Mouse (Mus musculus) liver, embryonic 16.5 days (tissue): Measurements from ENCODE around the gene Xntrpc. TPM values are rescaled to one million over a fixed set of nuclear protein-coding genes. Genes with fewer than 3 reads are reported as not detected.

Experiments
- ATAC-seq: fragments of 200-750 bp; cut with Nextera tagmentation; 2 replicates; pipeline ENCODE4 v1.8.0; 2017; ENCODE audit warnings: low read depth, mild to moderate bottlenecking, moderate number of reproducible peaks, moderate library complexity
- H3K27ac ChIP-seq: fragments of 300-500 bp; sonication (generic); 2 replicates; pipeline ENCODE4 v1.5.1; 2014; ENCODE audit warnings: mild to moderate bottlenecking, low read length
- H3K27me3 ChIP-seq: fragments of 300-500 bp; sonication (generic); 2 replicates; pipeline ENCODE4 v1.6.1; 2014; ENCODE audit warnings: low read depth, low read length, mixed read lengths; ENCODE audit not compliant: control insufficient read depth, insufficient read depth
- H3K36me3 ChIP-seq: fragments of 300-500 bp; sonication (generic); 2 replicates; pipeline ENCODE4 v1.6.1; 2014; ENCODE audit warnings: mild to moderate bottlenecking; ENCODE audit not compliant: control insufficient read depth, insufficient read depth
- H3K4me1 ChIP-seq: fragments of 300-500 bp; sonication (generic); 2 replicates; pipeline ENCODE4 v1.6.1; 2014; ENCODE audit warnings: low read depth, low read length, mixed read lengths; ENCODE audit not compliant: control insufficient read depth
- H3K4me2 ChIP-seq: fragments of 300-500 bp; sonication (generic); 2 replicates; pipeline ENCODE4 v1.6.1; 2014; ENCODE audit warnings: low read depth, low read length, mixed read lengths
- H3K4me3 ChIP-seq: fragments of 300-500 bp; sonication (generic); 2 replicates; pipeline ENCODE4 v1.5.1; 2014; ENCODE audit warnings: low read depth, mild to moderate bottlenecking, low read length
- H3K9ac ChIP-seq: fragments of 300-500 bp; sonication (generic); 2 replicates; pipeline ENCODE4 v1.6.1; 2014; ENCODE audit warnings: low read depth, low read length
- H3K9me3 ChIP-seq: fragments of 300-500 bp; sonication (generic); replicated peaks from 2 replicates; pipeline ENCODE4 v1.6.1; 2016; ENCODE audit warnings: low read length; ENCODE audit not compliant: control insufficient read depth
- WGBS: fragments of 180-500 bp; shearing (Covaris S2); extraction: QIAGEN DNeasy Blood & Tissue Kit; methylation state at CpG from one replicate; pipeline ENCODE4 v1.1.7; 2014; ENCODE audit not compliant: insufficient replicate concordance; 5-methylcytosine and 5-hydroxymethylcytosine counted together
- polyA plus RNA-seq: library from polyadenylated mRNA; unstranded; fragments of >200 nt; fragmentation: Nextera tagmentation; extraction: Ambion mirVana; gene quantifications from 2 replicates; pipeline ENCODE4 v1.2.1, GENCODE M21; 2015

The Xntrpc gene
- polyA plus RNA-seq, 1 experiment from 2014 or later = 0.33 TPM

- Histone ChIP-seq H3K36me3 (no peaks in the 10 kb centered on the region), H3K27me3 (no peaks in the 10 kb centered on the region), H3K9me3 (no peaks in the 10 kb centered on the region), H3K4me1 (no peaks in the 10 kb centered on the region; the same call in 1 of the 2 replicates), H3K9ac (no peak within 1 kb of the TSS), H3K27ac (no peak within 1 kb of the TSS), H3K4me3 (no peak within 1 kb of the TSS), H3K4me2 (no peak within 1 kb of the TSS)
- no peak for ATAC-seq
- WGBS = 55% methylated on average over 7 of the region's 7 CpGs
These were observed 43.7 kb downstream of the Xntrpc start, which contains the start of gene Art5 for GRCm38 (mm10) chr7:102109171-102109570. Art5 (minus strand) TSS chr7:102109489.

DNA sequence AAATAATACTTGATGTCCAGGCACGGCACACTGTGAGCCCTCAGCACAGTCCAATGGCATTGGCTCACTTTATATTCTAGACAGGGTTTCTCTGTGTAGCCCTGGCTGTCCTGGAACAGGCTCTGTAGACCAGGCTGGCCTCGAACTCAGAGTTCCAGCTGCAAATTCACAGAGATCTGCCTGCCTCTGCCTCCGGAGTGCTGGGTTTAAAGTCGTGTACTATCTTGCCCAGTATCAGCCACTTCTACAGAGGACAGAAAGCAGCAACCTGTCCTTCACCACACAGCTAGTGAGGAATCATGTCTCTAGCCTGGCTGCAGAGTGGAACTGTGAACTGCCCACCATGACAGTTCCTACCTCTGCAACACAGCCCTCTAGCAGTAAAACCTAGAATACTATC, 44.2 kb downstream of the Xntrpc start:
- no peaks in the 10 kb centered on the region for H3K9me3 ChIP-seq
- no peaks in the 10 kb centered on the region; the same call in 1 of the 2 replicates for H3K4me1 ChIP-seq
- no peak overlapping the region for H3K4me3 ChIP-seq
- ATAC-seq = no peak
- H3K9ac ChIP-seq = no peak overlapping the region
- H3K4me2 ChIP-seq = no peak overlapping the region
- H3K36me3 ChIP-seq = no peaks in the 10 kb centered on the region
- 44% methylated on average over 4 of the region's 4 CpGs for WGBS
- no peak overlapping the region for H3K27ac ChIP-seq
- no peaks in the 10 kb centered on the region for H3K27me3 ChIP-seq

DNA sequence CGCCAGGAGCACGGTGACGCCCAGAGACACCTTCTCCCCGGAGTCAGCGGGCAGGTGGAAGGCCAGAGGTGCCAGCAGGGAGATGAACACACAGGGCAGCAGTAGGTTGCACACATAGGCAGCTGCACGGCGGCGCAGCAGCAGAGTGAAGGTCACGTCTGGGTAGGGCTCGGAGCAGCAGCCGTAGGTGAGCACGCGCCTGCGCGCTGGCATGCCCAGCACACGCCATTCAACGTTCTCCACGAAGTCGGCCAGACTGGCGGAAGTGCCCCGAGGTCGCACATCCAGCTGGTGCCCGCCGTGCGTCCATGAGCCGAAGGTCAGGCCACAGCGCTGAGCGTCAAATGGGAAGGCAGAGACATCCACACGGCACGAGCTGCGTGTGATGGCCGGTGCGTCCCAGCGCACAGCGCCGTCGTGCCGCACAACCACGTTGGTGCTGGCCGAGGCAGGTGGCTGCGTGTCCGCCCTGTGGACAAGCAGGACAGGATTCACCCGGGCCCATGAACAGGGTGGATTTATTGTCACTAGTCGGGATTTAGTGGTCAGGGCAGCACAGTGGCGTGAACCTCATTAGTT, 47.7 kb downstream of the Xntrpc start:
- H3K9me3 ChIP-seq = no peaks in the 10 kb centered on the region
- no peaks in the 10 kb centered on the region for H3K36me3 ChIP-seq
- no peak overlapping the region for H3K27ac ChIP-seq
- no peak overlapping the region for H3K9ac ChIP-seq
- no peak overlapping the region for H3K4me2 ChIP-seq
- no peaks in the 10 kb centered on the region for H3K4me1 ChIP-seq
- 71% methylated on average over 45 of the region's 45 CpGs for WGBS
- H3K27me3 ChIP-seq = no peaks in the 10 kb centered on the region
- ATAC-seq = peak; percentile 21; the same call in 1 of the 2 replicates
- H3K4me3 ChIP-seq = no peak overlapping the region

GRCm38 (mm10) chr7:102116579-102117331, 51.2 kb downstream of the Xntrpc start, which contains the start of gene Chrna10:
Chrna10 (minus strand) TSS chr7:102116828.
- Histone ChIP-seq H3K27me3 (no peaks in the 10 kb centered on the region), H3K4me1 (no peaks in the 10 kb centered on the region), H3K9me3 (no peaks in the 10 kb centered on the region), H3K4me2 (no peak within 1 kb of the TSS), H3K4me3 (no peak within 1 kb of the TSS), H3K36me3 (peaks cover 23% of the 10 kb centered on the region), H3K27ac (no peak within 1 kb of the TSS), H3K9ac (no peak within 1 kb of the TSS)
- no peak for ATAC-seq
- WGBS = 42% methylated on average over 7 of the region's 7 CpGs

DNA sequence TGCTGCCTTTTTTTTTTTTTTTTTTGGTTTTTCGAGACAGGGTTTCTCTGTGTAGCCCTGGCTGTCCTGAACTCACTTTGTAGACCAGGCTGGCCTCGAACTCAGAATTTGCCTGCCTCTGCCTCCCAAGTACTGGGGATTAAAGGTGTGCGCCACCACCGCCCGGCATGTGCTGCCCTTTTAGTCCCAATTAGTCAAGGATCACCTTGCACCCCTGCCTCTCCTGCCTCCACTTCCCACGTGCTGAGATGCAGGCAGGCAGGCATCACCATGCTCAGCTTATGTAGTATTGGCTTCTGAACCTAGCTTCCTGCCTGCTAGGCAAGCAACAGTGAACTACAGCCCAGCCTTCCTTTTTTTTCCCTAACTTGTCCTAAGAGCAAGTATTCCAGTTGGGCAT, 51.9 kb downstream of the Xntrpc start:
- H3K36me3 ChIP-seq = peaks cover 29% of the 10 kb centered on the region
- no peak overlapping the region for H3K4me2 ChIP-seq
- no peaks in the 10 kb centered on the region for H3K27me3 ChIP-seq
- H3K9ac ChIP-seq = no peak overlapping the region
- H3K4me3 ChIP-seq = no peak overlapping the region
- H3K9me3 ChIP-seq = no peaks in the 10 kb centered on the region
- H3K27ac ChIP-seq = no peak overlapping the region
- no peaks in the 10 kb centered on the region for H3K4me1 ChIP-seq
- 71% methylated on average over 6 of the region's 6 CpGs for WGBS
- ATAC-seq = no peak

DNA sequence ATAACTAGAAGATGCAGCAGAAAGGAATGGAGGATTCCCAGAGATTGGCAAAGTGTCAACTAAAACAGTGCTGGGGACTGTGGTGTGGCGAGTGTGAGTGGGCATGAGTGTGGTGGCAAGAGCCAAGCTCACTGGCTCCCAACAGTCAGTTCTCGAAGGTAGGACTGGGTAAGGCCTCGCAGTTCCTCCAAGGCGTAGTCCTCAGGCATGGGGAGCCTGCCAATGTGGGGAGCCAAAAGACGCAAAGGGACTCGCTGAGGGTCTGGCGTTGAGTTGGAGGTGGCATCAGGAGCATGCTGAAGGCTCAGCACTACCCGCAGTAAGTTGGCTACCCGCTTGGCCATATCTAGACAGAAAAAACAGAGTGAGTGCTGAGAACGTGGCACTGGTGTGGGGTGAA, 54.8 kb downstream of the Xntrpc start:
- no peaks in the 10 kb centered on the region for H3K4me1 ChIP-seq
- 87% methylated on average over 10 of the region's 10 CpGs for WGBS
- H3K4me2 ChIP-seq = no peak overlapping the region
- no peak overlapping the region for H3K9ac ChIP-seq
- H3K36me3 ChIP-seq = peaks cover 57% of the 10 kb centered on the region
- ATAC-seq = no peak
- H3K27me3 ChIP-seq = no peaks in the 10 kb centered on the region
- H3K27ac ChIP-seq = no peak overlapping the region
- no peak overlapping the region for H3K4me3 ChIP-seq
- H3K9me3 ChIP-seq = no peaks in the 10 kb centered on the region

GRCm38 (mm10) chr7:102132395-102132794, 66.9 kb downstream of the Xntrpc start:
- H3K4me3 ChIP-seq = no peak overlapping the region
- H3K9me3 ChIP-seq = no peaks in the 10 kb centered on the region
- WGBS = 89% methylated on average over 4 of the region's 4 CpGs
- no peaks in the 10 kb centered on the region for H3K27me3 ChIP-seq
- no peak overlapping the region for H3K27ac ChIP-seq
- no peak overlapping the region for H3K9ac ChIP-seq
- no peak for ATAC-seq
- H3K4me1 ChIP-seq = no peaks in the 10 kb centered on the region
- no peak overlapping the region for H3K4me2 ChIP-seq
- peaks cover 57% of the 10 kb centered on the region for H3K36me3 ChIP-seq

- WGBS = 66% methylated on average over 1 of the region's 1 CpGs
- no peak overlapping the region for H3K4me2 ChIP-seq
- H3K4me3 ChIP-seq = no peak overlapping the region
- no peaks in the 10 kb centered on the region for H3K4me1 ChIP-seq
- peaks cover 51% of the 10 kb centered on the region for H3K36me3 ChIP-seq
- H3K9me3 ChIP-seq = no peaks in the 10 kb centered on the region
- no peak overlapping the region for H3K9ac ChIP-seq
- ATAC-seq = no peak
- no peaks in the 10 kb centered on the region for H3K27me3 ChIP-seq
- H3K27ac ChIP-seq = no peak overlapping the region
These were observed 72.0 kb downstream of the Xntrpc start for GRCm38 (mm10) chr7:102137464-102137863.

GRCm38 (mm10) chr7:102137898-102138297, 72.4 kb downstream of the Xntrpc start:
- no peak for ATAC-seq
- 88% methylated on average over 5 of the region's 5 CpGs for WGBS
- Histone ChIP-seq H3K4me3 (no peak overlapping the region), H3K9ac (no peak overlapping the region), H3K36me3 (peaks cover 51% of the 10 kb centered on the region), H3K9me3 (no peaks in the 10 kb centered on the region), H3K4me1 (no peaks in the 10 kb centered on the region), H3K27ac (no peak overlapping the region), H3K27me3 (no peaks in the 10 kb centered on the region), H3K4me2 (no peak overlapping the region)
